Mouse (Mus musculus): ENCODE measurements around the gene Col19a1. TPM values are rescaled to one million over a fixed set of nuclear protein-coding genes. Genes with fewer than 3 reads are reported as not detected.

Gene Col19a1
- total RNA-seq, 2 experiments from 2014 or later = 0.18 to 0.33 TPM

- no peak for DNase-seq
Observed at GRCm38 (mm10) chr1:24226941-24227711, 360.1 kb downstream of the Col19a1 start.

GRCm38 (mm10) chr1:24225825-24226526, 361.3 kb downstream of the Col19a1 start:
- DNase-seq = peak; percentile 16

- no peak for DNase-seq
Observed at GRCm38 (mm10) chr1:24222981-24223612, 364.2 kb downstream of the Col19a1 start.

- no peak for DNase-seq
Observed at GRCm38 (mm10) chr1:24222231-24222630, 365.0 kb downstream of the Col19a1 start.

GRCm38 (mm10) chr1:24219041-24219440, 368.2 kb downstream of the Col19a1 start:
- no peak for DNase-seq

Other genes with a start within 250 kb of the Col19a1 start
- gene Lmbrd1, start 91.2 kb upstream of the Col19a1 start, total RNA-seq (2021) = 10 to 100 TPM; 48.1 to 51.2 TPM

All from adrenal gland, postnatal 10 days (tissue).